Mouse (Mus musculus) left cerebral cortex, adult 6 months (tissue): Measurements from ENCODE around the gene Traf1. TPM values are rescaled to one million over a fixed set of nuclear protein-coding genes. Genes with fewer than 3 reads are reported as not detected.

ENCODE experiments used
- long read RNA-seq, 2 experiments: library from polyadenylated mRNA; unstranded; transcript quantifications; one replicate each; pipeline ENCODE4 v2.0.0; 2019 to 2020
- polyA plus RNA-seq: library from polyadenylated mRNA; unstranded; fragments of <200 nt; fragmentation: Nextera tagmentation; gene quantifications from 2 replicates; pipeline ENCODE4 v1.2.3, GENCODE M21; 2021

Traf1 gene
- polyA plus RNA-seq: 0.67 and 1.0 TPM in 2 replicates
- long read RNA-seq, experiment 1, partial matches to known transcripts: 1 of 8 reads
- long read RNA-seq, experiment 1, other reads (novel, unspliced or antisense): 5 of 8 reads
- long read RNA-seq, experiment 2, partial matches to known transcripts: 0 of 2 reads
- long read RNA-seq, experiment 2, other reads (novel, unspliced or antisense): 2 of 2 reads

GRCm38 (mm10) chr2:34961481-34962036 lies at the start of gene Traf1:
Gene Traf1 (minus strand): TSS chr2:34961772.

GRCm38 (mm10) chr2:34913218-34914068 lies 48.1 kb downstream of the Traf1 start, which contains the start of gene Phf19:
Gene Phf19 (minus strand): TSS chr2:34914026.

Other genes with a start within 250 kb of the Traf1 start
- 21.1 and 33.6 TPM in 2 replicates for gene Gapvd1, start 206.5 kb downstream of the Traf1 start, polyA plus RNA-seq
- gene Hspa5, start 189.8 kb downstream of the Traf1 start, polyA plus RNA-seq: 227 and 228 TPM in 2 replicates
- 40.3 and 60.3 TPM in 2 replicates for gene Rabepk, start 161.9 kb downstream of the Traf1 start, polyA plus RNA-seq
- 57.6 and 117 TPM in 2 replicates for gene Fbxw2, start 135.5 kb downstream of the Traf1 start, polyA plus RNA-seq
- gene Gm34653, start 128.8 kb downstream of the Traf1 start, polyA plus RNA-seq: 0.13 TPM in 1 of 2 replicates, not detected in the other
- gene Cutal, start 87.4 kb downstream of the Traf1 start, polyA plus RNA-seq: 0.09 and 0.38 TPM in 2 replicates
- gene Psmd5, start 86.8 kb downstream of the Traf1 start, polyA plus RNA-seq: 26.2 and 34.1 TPM in 2 replicates
- 0.13 and 0.16 TPM in 2 replicates for gene Phf19, start 47.7 kb downstream of the Traf1 start, polyA plus RNA-seq
- 0.19 and 0.39 TPM in 2 replicates for gene Hc, start 99.7 kb upstream of the Traf1 start, polyA plus RNA-seq
- 0.11 TPM in 1 of 2 replicates, not detected in the other for gene AI182371, start 139.8 kb upstream of the Traf1 start, polyA plus RNA-seq
- gene Cntrl, start 147.7 kb upstream of the Traf1 start, polyA plus RNA-seq: 1.1 and 1.3 TPM in 2 replicates
- gene Rab14, start 239.3 kb upstream of the Traf1 start, polyA plus RNA-seq: 360 and 414 TPM in 2 replicates